Comparison of ENCODE assay signal across 8 mouse cellular contexts in genomic region chr11:94327693-94328643, GRCm38 (mm10). TPM values are rescaled to one million over a fixed set of nuclear protein-coding genes. Genes with fewer than 3 reads are reported as not detected.
DNase-seq lines count a peak whose midpoint lies in the region; ATAC-seq and TF ChIP-seq lines count a peak whose summit lies in the region.

Gene Ankrd40, plus strand, starts transcription at chr11:94328001.

- H3K27ac ChIP-seq in heart, embryonic 11.5 days (ENCODE audit: low read depth, low read length) = peak within 1 kb of the TSS; percentile 98
- peak within 1 kb of the TSS; percentile 99 for H3K27ac ChIP-seq in kidney, embryonic 16.5 days (ENCODE audit: low read length)
- H3K27ac ChIP-seq in liver, adult 2 months (replicated peaks; ENCODE audit: insufficient read depth, low read depth, low read length) = peak within 1 kb of the TSS; percentile 94

- H3K9me3 ChIP-seq in heart, embryonic 11.5 days (replicated peaks; ENCODE audit: control insufficient read depth, low read length) = no peaks in the 10 kb centered on the region
- no peaks in the 10 kb centered on the region for H3K9me3 ChIP-seq in kidney, embryonic 16.5 days (ENCODE audit: low read length)

- H3K36me3 ChIP-seq in heart, embryonic 11.5 days (ENCODE audit: control insufficient read depth, insufficient read depth, low read length) = no peaks in the 10 kb centered on the region
- no peaks in the 10 kb centered on the region for H3K36me3 ChIP-seq in kidney, embryonic 16.5 days (ENCODE audit: insufficient read depth, low read length)
- no peaks in the 10 kb centered on the region for H3K36me3 ChIP-seq in liver, adult 2 months (ENCODE audit: control insufficient read depth, insufficient read depth, low read length)
- peaks cover 11% of the 10 kb centered on the region for H3K36me3 ChIP-seq in myocyte (ENCODE audit: control insufficient read depth, insufficient read depth)
- H3K36me3 ChIP-seq in splenic B cell, adult 2 months (ENCODE audit: control insufficient read depth, insufficient read depth, low read length, poor library complexity, severe bottlenecking) = no peaks in the 10 kb centered on the region

- peak; percentile 81 for ATAC-seq in erythroblast, adult 5-6 weeks (replicated peaks; ENCODE audit: low FRiP score, poor library complexity, severe bottlenecking)
- ATAC-seq in heart, embryonic 11.5 days (replicated peaks; ENCODE audit: insufficient number of reproducible peaks, low FRiP score, low TSS enrichment) = peak; percentile 84
- ATAC-seq in kidney, embryonic 16.5 days (ENCODE audit: low FRiP score, low TSS enrichment) = peak; percentile 91

- H3ac ChIP-seq in myocyte (ENCODE audit: control insufficient read depth, insufficient read length) = peak within 1 kb of the TSS; percentile 94

- H3K4me3 ChIP-seq in heart, embryonic 11.5 days (ENCODE audit: low read depth, low read length) = peak within 1 kb of the TSS; percentile 83
- H3K4me3 ChIP-seq in kidney, embryonic 16.5 days (ENCODE audit: low read length) = peak within 1 kb of the TSS; percentile 77
- peak within 1 kb of the TSS; percentile 78 for H3K4me3 ChIP-seq in liver, adult 2 months (ENCODE audit: insufficient read depth, low read depth, low read length)
- H3K4me3 ChIP-seq in myocyte = peak within 1 kb of the TSS; percentile 53

- H3K4me2 ChIP-seq in heart, embryonic 11.5 days = peak within 1 kb of the TSS; percentile 77
- H3K4me2 ChIP-seq in kidney, embryonic 16.5 days (replicated peaks; ENCODE audit: low read depth, low read length) = peak within 1 kb of the TSS; percentile 73
- peak within 1 kb of the TSS; percentile 94 for H3K4me2 ChIP-seq in myocyte (ENCODE audit: low read depth)

- peak within 1 kb of the TSS; percentile 96 for H3K9ac ChIP-seq in heart, embryonic 11.5 days (ENCODE audit: low read depth, low read length)
- H3K9ac ChIP-seq in kidney, embryonic 16.5 days (replicated peaks; ENCODE audit: low read length) = peak within 1 kb of the TSS; percentile 98
- peak within 1 kb of the TSS; percentile 77 for H3K9ac ChIP-seq in liver, adult 2 months (ENCODE audit: low read depth, low read length)

- H3K79me2 ChIP-seq in liver, adult 2 months (ENCODE audit: control insufficient read depth, insufficient read depth, low read length) = peaks cover 8% of the 10 kb centered on the region; the same call in 1 of the 2 replicates
- H3K79me2 ChIP-seq in myocyte (ENCODE audit: control insufficient read depth, insufficient read depth) = peaks cover 43% of the 10 kb centered on the region

- DNase-seq in B cell, adult 2 months = peak; percentile 93 to 94
- DNase-seq in brain, adult 2 months (ENCODE audit: low read depth, low spot score) = peak; percentile 99
- peak; percentile 77 for DNase-seq in liver, adult 2 months (ENCODE audit: extremely low read depth, low read depth, low spot score)
- peak; percentile 88 for DNase-seq in splenic B cell, adult 2 months (ENCODE audit: low read depth, low spot score)

- TF ChIP-seq CTCF in liver, adult 2 months (IDR thresholded peaks at IDR 0.05; ENCODE audit: low read depth, low read length) = no peak

- H3K27me3 ChIP-seq in heart, embryonic 11.5 days (ENCODE audit: control insufficient read depth, insufficient read depth, low read length) = no peaks in the 10 kb centered on the region
- H3K27me3 ChIP-seq in kidney, embryonic 16.5 days (ENCODE audit: insufficient read depth, low read length) = no peaks in the 10 kb centered on the region
- no peaks in the 10 kb centered on the region for H3K27me3 ChIP-seq in liver, adult 2 months (ENCODE audit: control insufficient read depth, insufficient read depth, low read length)
- H3K27me3 ChIP-seq in myocyte (ENCODE audit: control insufficient read depth, insufficient read depth, insufficient read length) = no peaks in the 10 kb centered on the region
- no peaks in the 10 kb centered on the region for H3K27me3 ChIP-seq in splenic B cell, adult 2 months (ENCODE audit: control insufficient read depth, insufficient read depth, low read length, poor library complexity, severe bottlenecking)

- 0 out of 2 replicates have a peak, but pooled peaks have one; percentile 47 for TF ChIP-seq POLR2A in liver, adult 2 months (IDR thresholded peaks at IDR 0.05; ENCODE audit: extremely low read depth, insufficient read depth, low read length)
- TF ChIP-seq POLR2A in myocyte (IDR thresholded peaks at IDR 0.05; ENCODE audit: insufficient read length, low read depth) = peak; percentile 73

- H3K4me1 ChIP-seq in heart, embryonic 11.5 days (ENCODE audit: control insufficient read depth, insufficient read depth, low read length) = peaks cover 16% of the 10 kb centered on the region
- peaks cover 31% of the 10 kb centered on the region for H3K4me1 ChIP-seq in kidney, embryonic 16.5 days (ENCODE audit: insufficient read depth, low read length)
- H3K4me1 ChIP-seq in liver, adult 2 months (ENCODE audit: control insufficient read depth, insufficient read depth, low read length) = peaks cover 17% of the 10 kb centered on the region

- under 1% methylated on average over 73 of the region's 78 CpGs for WGBS in heart, embryonic 11.5 days (ENCODE audit: insufficient replicate concordance)
- WGBS in kidney, embryonic 16.5 days = 0% methylated on average over 57 of the region's 78 CpGs
- WGBS in liver, adult 2 months = 1% methylated on average over 68 of the region's 78 CpGs

TF ChIP-seq in myocyte, 11 proteins besides CTCF, POLR2A, EP300 and RAD21:
- TF ChIP-seq MYOD1 (IDR thresholded peaks at IDR 0.05; ENCODE audit: control insufficient read depth in 1 of 3, insufficient read length in 2 of 3, low read depth in 2 of 3) (peak in 1 of 3 experiments; percentile 23), MYOG (IDR thresholded peaks at IDR 0.05; ENCODE audit: control insufficient read depth in 1 of 3, insufficient read depth in 1 of 3, insufficient read length in 2 of 3, low read depth in 2 of 3) (peak in 2 of 3 experiments; percentile 9 to 55), MAX (IDR thresholded peaks at IDR 0.05; ENCODE audit: low read depth) (no peak), POLR2AphosphoS2 (IDR thresholded peaks at IDR 0.05; ENCODE audit: insufficient read length, low read depth) (peak; percentile 53)

RNA-seq across cellular contexts. Expression of gene Ankrd40, which starts in this region (rescaled TPM):
- 4.0 and 4.4 TPM in 2 replicates for total RNA-seq in erythroblast, adult 5-6 weeks (2015; ENCODE audit: low replicate concordance)
- total RNA-seq in erythroblast, adult 5-6 weeks (2017; ENCODE audit: low replicate concordance) = 13.4 and 17.4 TPM in 2 replicates
- 34.3 and 34.9 TPM in 2 replicates for polyA plus RNA-seq in heart, embryonic 11.5 days (2014; fragmentation: Nextera tagmentation; extraction: Ambion mirVana)
- 11.2 and 11.5 TPM in 2 replicates for polyA plus RNA-seq in kidney, embryonic 16.5 days (2015; fragmentation: Nextera tagmentation; extraction: Ambion mirVana)
- total RNA-seq in liver, adult 2 months (2014; rRNA removed) = 28.0 and 30.0 TPM in 2 replicates
- polyA plus RNA-seq in liver, adult 2 months (2012; rRNA removed) = 47.6 and 56.5 TPM in 2 replicates
- polyA plus RNA-seq in myocyte (2012; fragmentation: generic; extraction: Trizol) = 105 TPM

Comparison
In these comparisons a context has a peak if more than half of its experiments do, and no peak if none do; other contexts are left out.
1. Peak in every context shown above with its lines: DNase-seq, ATAC-seq, H3K4me3 ChIP-seq and H3K27ac ChIP-seq.